In the genomic region with DNA sequence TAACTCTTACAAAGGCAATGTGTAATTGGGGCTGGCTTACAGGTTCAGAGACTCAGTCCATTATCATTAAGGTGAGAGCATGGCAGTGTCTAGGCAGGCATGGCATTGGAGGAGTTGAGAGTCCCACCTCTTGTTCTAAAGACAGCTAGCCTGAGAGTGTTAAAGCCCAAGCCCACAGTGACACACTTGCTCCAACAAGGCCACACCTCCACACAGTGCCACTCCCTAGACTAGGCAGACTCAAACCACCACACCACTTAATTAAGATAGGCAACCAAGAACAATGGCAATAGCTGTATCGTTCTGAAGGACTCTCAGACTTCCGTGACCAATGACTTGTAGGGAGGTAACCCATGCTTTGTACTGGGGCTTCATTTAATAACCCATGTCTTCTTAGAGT, we compare ENCODE assay signal across 21 mouse cellular contexts. TPM values are rescaled to one million over a fixed set of nuclear protein-coding genes. Genes with fewer than 3 reads are reported as not detected.
DNase-seq lines count a peak whose midpoint lies in the region; ATAC-seq and TF ChIP-seq lines count a peak whose summit lies in the region.
"Had no signal": no experiment of that assay in that cellular context is flagged by ENCODE, and none has a peak within 500 bp of the region (broad histone marks: within the 10 kb centered on the region; RNA-seq: fewer than 3 reads in every experiment).

No protein-coding gene starts in this region.

- no peak overlapping the region for H3K9ac ChIP-seq in liver, embryonic 11.5 days (ENCODE audit: low read depth, low read length)
- no peak overlapping the region for H3K9ac ChIP-seq in liver, postnatal 0 days (replicated peaks)
- H3K9ac ChIP-seq in stomach, postnatal 0 days (ENCODE audit: low read length), result no peak overlapping the region
- H3K9ac ChIP-seq in liver, embryonic 12.5 days, result no peak overlapping the region
- H3K9ac ChIP-seq: heart, embryonic 12.5 days; hindbrain, embryonic 15.5 days had no signal

- ATAC-seq in liver, embryonic 11.5 days (replicated peaks; ENCODE audit: low FRiP score), result peak; percentile 32; the same call in 1 of the 2 replicates
- no peak for ATAC-seq in liver, postnatal 0 days
- ATAC-seq in common myeloid progenitor, adult 5-6 weeks (replicated peaks; ENCODE audit: low read depth, poor library complexity, severe bottlenecking), result peak; percentile 42
- ATAC-seq in megakaryocyte progenitor cell, adult 5-6 weeks (replicated peaks; ENCODE audit: poor library complexity), result peak; percentile 62
- peak; percentile 77; the same call in 1 of the 2 replicates for ATAC-seq in stomach, postnatal 0 days (ENCODE audit: low FRiP score, low TSS enrichment)
- no peak for ATAC-seq in liver, embryonic 12.5 days
- ATAC-seq: activated CD4-positive, CD25-positive, alpha-beta regulatory T cell, adult 4 months; forebrain, embryonic 16.5 days; inflammation-experienced regulatory T-cells, adult 6 months had no signal

- no peaks in the 10 kb centered on the region for H3K4me1 ChIP-seq in liver, embryonic 11.5 days (replicated peaks; ENCODE audit: control insufficient read depth, insufficient read depth, low read length)
- H3K4me1 ChIP-seq in liver, postnatal 0 days (ENCODE audit: insufficient read depth), result peaks cover 3% of the 10 kb centered on the region; the same call in 1 of the 2 replicates
- H3K4me1 ChIP-seq in stomach, postnatal 0 days (replicated peaks; ENCODE audit: control insufficient read depth, insufficient read depth), result no peaks in the 10 kb centered on the region
- H3K4me1 ChIP-seq in liver, embryonic 12.5 days, result no peaks in the 10 kb centered on the region

- no peak for DNase-seq in liver, embryonic 11.5 days (ENCODE audit: low spot score)
- DNase-seq in liver, postnatal 0 days, result no peak
- DNase-seq in stomach, postnatal 0 days (ENCODE audit: low spot score), result peak; percentile 36
- DNase-seq in B cell, adult 2 months, result no peak
- DNase-seq: adrenal gland, postnatal 14 days; cerebellum, adult 11-12 months; cerebellum, adult 9-11 months; cerebellum, postnatal 36 days; gastrocnemius, postnatal 14 days; heart, postnatal 36 days had no signal

- H3K36me3 ChIP-seq in liver, embryonic 11.5 days (ENCODE audit: control insufficient read depth, insufficient read depth, low read length), result no peaks in the 10 kb centered on the region
- H3K36me3 ChIP-seq in liver, postnatal 0 days (replicated peaks; ENCODE audit: insufficient read depth, low read length), result no peaks in the 10 kb centered on the region
- no peaks in the 10 kb centered on the region for H3K36me3 ChIP-seq in stomach, postnatal 0 days (ENCODE audit: control insufficient read depth, insufficient read depth, low read length)
- H3K36me3 ChIP-seq in liver, embryonic 12.5 days, result no peaks in the 10 kb centered on the region
- H3K36me3 ChIP-seq: embryonic facial prominence, embryonic 10.5 days; forebrain, embryonic 10.5 days; heart, embryonic 12.5 days; hindbrain, embryonic 15.5 days had no signal

- peaks cover 11% of the 10 kb centered on the region; the same call in 1 of the 2 replicates for H3K27me3 ChIP-seq in liver, embryonic 11.5 days (replicated peaks; ENCODE audit: control insufficient read depth, insufficient read depth, low read length)
- peaks cover 5% of the 10 kb centered on the region for H3K27me3 ChIP-seq in liver, postnatal 0 days (ENCODE audit: insufficient read depth, low read length)
- H3K27me3 ChIP-seq in stomach, postnatal 0 days (ENCODE audit: control insufficient read depth, insufficient read depth, low read length), result no peaks in the 10 kb centered on the region
- peaks cover 43% of the 10 kb centered on the region for H3K27me3 ChIP-seq in liver, embryonic 12.5 days (replicated peaks)
- H3K27me3 ChIP-seq: hindbrain, embryonic 15.5 days had no signal

- no peaks in the 10 kb centered on the region for H3K9me3 ChIP-seq in liver, embryonic 11.5 days (ENCODE audit: control insufficient read depth, low read length)
- no peaks in the 10 kb centered on the region for H3K9me3 ChIP-seq in liver, postnatal 0 days (ENCODE audit: low read length)
- no peaks in the 10 kb centered on the region for H3K9me3 ChIP-seq in stomach, postnatal 0 days (ENCODE audit: control insufficient read depth, low read length)
- H3K9me3 ChIP-seq in liver, embryonic 12.5 days (replicated peaks), result no peaks in the 10 kb centered on the region
- H3K9me3 ChIP-seq: embryonic facial prominence, embryonic 10.5 days; forebrain, embryonic 10.5 days; heart, embryonic 12.5 days; hindbrain, embryonic 15.5 days had no signal

- H3K4me3 ChIP-seq in liver, embryonic 11.5 days (ENCODE audit: low read depth, low read length), result no peak overlapping the region
- H3K4me3 ChIP-seq in liver, postnatal 0 days (ENCODE audit: low read depth, low read length), result no peak overlapping the region
- H3K4me3 ChIP-seq in stomach, postnatal 0 days (ENCODE audit: low read depth, low read length), result no peak overlapping the region
- H3K4me3 ChIP-seq in liver, embryonic 12.5 days, result no peak overlapping the region
- H3K4me3 ChIP-seq: embryonic facial prominence, embryonic 10.5 days; erythroblast, embryonic 14.5 days; forebrain, embryonic 10.5 days; heart, embryonic 12.5 days; hindbrain, embryonic 15.5 days had no signal

- TF ChIP-seq EP300 in liver, postnatal 0 days (IDR thresholded peaks at IDR 0.05; ENCODE audit: low read depth), result no peak
- TF ChIP-seq EP300 in stomach, postnatal 0 days (optimal IDR thresholded peaks at IDR 0.05), result no peak

- no peak overlapping the region for H3K4me2 ChIP-seq in liver, embryonic 11.5 days
- no peak overlapping the region for H3K4me2 ChIP-seq in liver, postnatal 0 days (ENCODE audit: low read depth, low read length)
- no peak overlapping the region for H3K4me2 ChIP-seq in stomach, postnatal 0 days (replicated peaks; ENCODE audit: low read depth)
- H3K4me2 ChIP-seq in liver, embryonic 12.5 days, result no peak overlapping the region
- H3K4me2 ChIP-seq: heart, embryonic 12.5 days; hindbrain, embryonic 15.5 days had no signal

- no peak for TF ChIP-seq CTCF in liver, postnatal 0 days (IDR thresholded peaks at IDR 0.05; ENCODE audit: low read depth)
- no peak for TF ChIP-seq CTCF in stomach, postnatal 0 days (IDR thresholded peaks at IDR 0.05; ENCODE audit: low read depth)

- 70% methylated on average over 2 of the region's 2 CpGs for WGBS in liver, embryonic 11.5 days
- WGBS in liver, postnatal 0 days (ENCODE audit: insufficient replicate concordance), result 65% methylated on average over 2 of the region's 2 CpGs
- 64% methylated on average over 2 of the region's 2 CpGs for WGBS in stomach, postnatal 0 days
- WGBS in liver, embryonic 12.5 days (ENCODE audit: insufficient replicate concordance), result 60% methylated on average over 2 of the region's 2 CpGs

- no peak overlapping the region for H3K27ac ChIP-seq in liver, embryonic 11.5 days (ENCODE audit: low read depth, low read length)
- no peak overlapping the region for H3K27ac ChIP-seq in liver, postnatal 0 days (ENCODE audit: low read depth)
- H3K27ac ChIP-seq in stomach, postnatal 0 days (replicated peaks), result no peak overlapping the region
- H3K27ac ChIP-seq in liver, embryonic 12.5 days, result no peak overlapping the region
- H3K27ac ChIP-seq: embryonic facial prominence, embryonic 10.5 days; forebrain, embryonic 10.5 days; hindbrain, embryonic 15.5 days had no signal

RNA-seq across cellular contexts. Expression of gene Dzip1, which starts 5.5 kb away (rescaled TPM):
- polyA plus RNA-seq in liver, embryonic 11.5 days (2014; fragmentation: Nextera tagmentation; extraction: Ambion mirVana), result 7.2 and 7.8 TPM in 2 replicates
- 0.42 and 0.75 TPM in 2 replicates for polyA plus RNA-seq in liver, postnatal 0 days (2015; fragmentation: Nextera tagmentation; extraction: Ambion mirVana)
- 0.32 and 1.6 TPM in 2 replicates for total RNA-seq in common myeloid progenitor, adult 5-6 weeks (2017)
- total RNA-seq in megakaryocyte progenitor cell, adult 5-6 weeks (2015), result 0.46 and 0.49 TPM in 2 replicates
- 0.03 and 0.92 TPM in 2 replicates for total RNA-seq in megakaryocyte progenitor cell, adult 5-6 weeks (2017)
- 2.8 and 4.0 TPM in 2 replicates for polyA plus RNA-seq in stomach, postnatal 0 days (2015; fragmentation: Nextera tagmentation; extraction: Ambion mirVana)
- 3.0 and 3.4 TPM in 2 replicates for polyA plus RNA-seq in liver, embryonic 12.5 days (2016; fragmentation: Nextera tagmentation; extraction: Ambion mirVana)

RNA-seq across cellular contexts. Expression of gene Dnajc3, which starts 7.0 kb away (rescaled TPM):
- polyA plus RNA-seq in liver, embryonic 11.5 days (2014; fragmentation: Nextera tagmentation; extraction: Ambion mirVana), result 53.7 and 54.7 TPM in 2 replicates
- polyA plus RNA-seq in liver, postnatal 0 days (2015; fragmentation: Nextera tagmentation; extraction: Ambion mirVana), result 53.6 and 55.3 TPM in 2 replicates
- 64.8 and 74.5 TPM in 2 replicates for total RNA-seq in common myeloid progenitor, adult 5-6 weeks (2017)
- total RNA-seq in megakaryocyte progenitor cell, adult 5-6 weeks (2015), result 69.2 and 72.5 TPM in 2 replicates
- total RNA-seq in megakaryocyte progenitor cell, adult 5-6 weeks (2017), result 116 and 124 TPM in 2 replicates
- polyA plus RNA-seq in stomach, postnatal 0 days (2015; fragmentation: Nextera tagmentation; extraction: Ambion mirVana), result 44.9 and 49.5 TPM in 2 replicates
- polyA plus RNA-seq in liver, embryonic 12.5 days (2016; fragmentation: Nextera tagmentation; extraction: Ambion mirVana), result 36.8 and 37.7 TPM in 2 replicates

Comparison
In these comparisons a context has a peak if more than half of its experiments do, and no peak if none do; other contexts are left out.
1. ATAC-seq: peak in liver, embryonic 11.5 days (single experiment), common myeloid progenitor, adult 5-6 weeks (single experiment), megakaryocyte progenitor cell, adult 5-6 weeks (single experiment) and stomach, postnatal 0 days (single experiment); none in liver, postnatal 0 days (single experiment) and liver, embryonic 12.5 days (single experiment).